Mouse (Mus musculus) embryonic fibroblast, embryonic 13.5 days (primary cell): ENCODE data around the gene Rnf212.

Source experiments
- CTCF ChIP-seq: IDR thresholded peaks from 2 replicates; pipeline ENCODE4 v1.5.1; 2011; ENCODE audit warnings: mild to moderate bottlenecking, control low read depth, low read length, moderate library complexity, borderline replicate concordance; ENCODE audit not compliant: insufficient read depth
- POLR2A ChIP-seq: IDR thresholded peaks from 2 replicates; pipeline ENCODE4 v1.6.1; 2011; ENCODE audit warnings: low read depth, mild to moderate bottlenecking, control low read depth, low read length, moderate library complexity

DNA sequence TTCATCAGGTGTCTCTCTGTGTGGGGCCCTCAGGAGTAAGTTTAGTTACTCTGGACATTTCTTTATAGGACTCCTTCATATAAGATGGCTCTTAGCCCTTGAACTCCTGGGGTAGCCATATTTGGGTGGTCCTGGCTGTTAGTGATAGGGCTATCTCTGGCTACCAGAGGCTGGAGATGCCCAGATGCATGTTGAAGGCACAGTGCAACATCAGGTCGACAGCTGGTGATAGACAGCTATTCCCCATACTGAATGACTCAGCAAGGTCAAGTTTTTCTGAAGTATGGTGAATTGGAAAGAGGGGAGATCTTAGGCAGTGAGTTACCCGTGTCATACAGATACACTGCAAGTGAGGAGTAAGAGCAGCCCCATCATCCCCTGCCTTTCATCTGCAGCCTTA lies 67.0 kb downstream of the Rnf212 start:
- no peak for TF ChIP-seq CTCF
- TF ChIP-seq POLR2A = no peak
